Mouse (Mus musculus) cerebellum, adult 2 months (tissue): Measurements from ENCODE around the gene Pip5k1a. TPM values are rescaled to one million over a fixed set of nuclear protein-coding genes. Genes with fewer than 3 reads are reported as not detected.
A peak's percentile ranks its signal among the peaks of the same experiment; 100 is the strongest.
"Not testable (repeated sequence)": the region's sequence is repeated elsewhere in the genome, so short reads cannot be mapped to it uniquely, and the experiment has no call there.

Experiments used
- DNase-seq, 2 experiments: peaks; one replicate each; pipeline ENCODE4 v3.0.0; 2021
- H3K27ac ChIP-seq: fragments of 200-500 bp; 2 replicates; pipeline ENCODE4 v1.5.1; 2012; ENCODE audit warnings: low read length, control low read depth, inconsistent platforms; ENCODE audit not compliant: insufficient read depth
- H3K27me3 ChIP-seq: fragments of 200-500 bp; 2 replicates; pipeline ENCODE4 v1.6.1; 2012; ENCODE audit warnings: inconsistent platforms, mild to moderate bottlenecking, low read length, moderate library complexity; ENCODE audit not compliant: control insufficient read depth, insufficient read depth
- H3K4me1 ChIP-seq: fragments of 200-500 bp; 2 replicates; pipeline ENCODE4 v1.6.1; 2011; ENCODE audit warnings: low read length; ENCODE audit not compliant: control insufficient read depth, insufficient read depth
- H3K4me3 ChIP-seq: fragments of 200-500 bp; replicated peaks from 2 replicates; pipeline ENCODE3; 2011; ENCODE audit warnings: mild to moderate bottlenecking, low read depth, low read length, control low read depth; ENCODE audit not compliant: insufficient read depth
- CTCF ChIP-seq: fragments of 200-500 bp; IDR thresholded peaks from 2 replicates; pipeline ENCODE4 v1.5.1; 2011; ENCODE audit warnings: low read depth, mild to moderate bottlenecking, control low read depth, low read length, moderate library complexity, borderline replicate concordance; ENCODE audit not compliant: insufficient read depth
- POLR2A ChIP-seq: fragments of 200-500 bp; IDR thresholded peaks from 2 replicates; pipeline ENCODE4 v1.6.1; 2011; ENCODE audit warnings: low read length, control low read depth, borderline replicate concordance; ENCODE audit not compliant: insufficient read depth
- WGBS: fragments of 180-500 bp; shearing (Covaris S2); methylation state at CpG from one replicate; pipeline ENCODE4 v1.1.7; 2018; 5-methylcytosine and 5-hydroxymethylcytosine counted together
- polyA plus RNA-seq: library from polyadenylated mRNA; depleted of rRNA; stranded (reverse); fragments of >200 nt; gene quantifications from 2 replicates; pipeline ENCODE4 v1.2.3, GENCODE M21; 2012

Gene Pip5k1a
- polyA plus RNA-seq, 1 experiment: 26.6 TPM

DNA sequence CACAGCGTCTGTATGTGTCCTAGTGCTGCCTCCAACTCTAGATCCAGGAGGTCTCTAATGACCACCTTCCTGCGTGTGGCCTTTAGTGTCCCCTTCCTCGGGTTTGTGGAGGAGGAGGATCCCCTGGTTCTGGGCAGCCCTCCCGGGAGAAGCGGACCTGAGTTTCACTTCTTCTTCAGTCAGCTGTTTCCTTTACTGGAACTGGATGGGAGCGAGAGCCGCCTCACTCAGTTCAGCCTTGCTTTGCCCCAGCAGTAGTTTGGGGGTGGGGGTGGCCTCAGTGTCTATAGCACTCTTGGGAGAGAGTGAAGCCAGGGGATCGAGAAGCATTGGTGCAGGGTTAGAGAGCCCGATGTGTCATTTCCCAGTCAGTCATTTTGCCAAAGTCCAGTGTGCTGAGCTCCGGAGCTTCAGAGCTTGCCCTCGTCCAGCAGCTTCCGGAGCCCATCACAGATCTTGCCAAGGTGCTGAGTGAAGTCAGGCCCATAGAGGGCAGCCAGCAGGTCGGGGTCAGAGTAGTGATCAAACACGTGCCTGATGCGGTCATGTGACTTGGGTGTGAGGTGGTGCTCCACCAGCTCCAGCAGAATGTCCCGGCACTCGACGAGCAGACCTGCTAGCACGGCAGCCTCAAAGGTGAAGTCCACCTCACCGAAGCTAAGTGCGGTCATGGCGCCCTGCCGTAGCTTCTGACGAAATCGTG, 33.0 kb upstream of the Pip5k1a start:
- TF ChIP-seq POLR2A (no peak), CTCF (no peak)
- WGBS: 73% methylated on average over 25 of the region's 25 CpGs
- no peak for DNase-seq
- Histone ChIP-seq H3K4me3 (no peak overlapping the region), H3K27ac (no peak overlapping the region), H3K4me1 (peaks cover 2% of the 10 kb centered on the region; the same call in 1 of the 2 replicates), H3K27me3 (no peaks in the 10 kb centered on the region)

DNA sequence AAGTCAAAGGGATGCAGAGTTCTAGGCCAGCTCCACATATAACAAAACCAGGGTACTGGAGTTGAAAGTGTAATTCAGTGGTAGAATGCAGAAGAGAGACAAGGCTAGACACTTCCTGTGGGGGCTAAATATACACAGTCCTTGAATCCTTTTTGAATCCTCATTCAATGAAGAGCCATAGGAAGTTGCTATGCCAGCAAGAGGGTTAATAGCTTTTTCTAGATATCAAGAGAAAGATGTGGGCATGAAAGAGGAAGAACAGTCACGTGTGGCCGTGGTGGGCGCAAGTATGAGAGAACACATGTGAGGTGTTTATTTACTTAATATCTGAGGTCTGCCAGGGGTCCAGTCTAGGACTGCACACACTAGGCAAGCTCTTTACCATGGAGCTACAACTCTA, 29.6 kb upstream of the Pip5k1a start:
- WGBS: 93% methylated on average over 3 of the region's 3 CpGs
- no peak for TF ChIP-seq CTCF
- no peak for TF ChIP-seq POLR2A
- DNase-seq: no peak

DNA sequence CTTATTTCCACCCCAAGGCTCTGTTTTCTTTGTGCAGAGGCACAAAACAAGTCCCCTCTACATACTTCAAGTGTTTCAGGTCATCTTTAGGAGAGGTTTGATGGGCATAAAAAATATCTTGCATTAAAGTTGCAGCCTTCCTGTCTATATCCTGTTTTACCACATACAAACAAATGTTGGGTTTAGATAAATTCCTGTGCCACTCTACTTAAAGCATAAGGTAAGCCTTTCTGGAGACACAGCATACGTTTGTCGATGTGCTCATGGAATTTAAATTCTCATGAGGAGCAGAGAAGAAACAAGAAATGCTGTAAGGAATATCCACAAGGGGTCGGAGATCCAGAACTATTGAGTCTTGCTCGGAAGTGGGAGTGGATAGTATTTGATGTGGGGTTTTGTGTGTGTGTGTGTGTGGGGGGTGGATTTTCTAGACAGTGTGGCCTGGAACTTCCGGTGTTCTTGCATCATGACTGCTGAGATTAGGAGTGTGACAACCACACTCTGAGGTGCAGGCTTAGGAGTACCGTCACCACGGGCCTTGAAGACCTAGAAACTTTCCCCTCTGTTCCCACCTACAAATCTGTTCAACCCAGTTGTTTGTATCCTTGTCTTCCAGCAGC, 28.8 kb upstream of the Pip5k1a start:
- Histone ChIP-seq H3K27me3 (no peaks in the 10 kb centered on the region), H3K4me3 (peak overlapping the region; percentile 13), H3K27ac (no peak overlapping the region), H3K4me1 (peaks cover 2% of the 10 kb centered on the region; the same call in 1 of the 2 replicates)
- DNase-seq: no peak
- TF ChIP-seq CTCF (no peak), POLR2A (no peak)
- WGBS: 75% methylated on average over 7 of the region's 7 CpGs

More for the DNA sequence above, 29.6 kb upstream of the Pip5k1a start:
- peaks cover 2% of the 10 kb centered on the region; the same call in 1 of the 2 replicates for H3K4me1 ChIP-seq
- no peaks in the 10 kb centered on the region for H3K27me3 ChIP-seq
- no peak overlapping the region for H3K4me3 ChIP-seq
- H3K27ac ChIP-seq: no peak overlapping the region

DNA sequence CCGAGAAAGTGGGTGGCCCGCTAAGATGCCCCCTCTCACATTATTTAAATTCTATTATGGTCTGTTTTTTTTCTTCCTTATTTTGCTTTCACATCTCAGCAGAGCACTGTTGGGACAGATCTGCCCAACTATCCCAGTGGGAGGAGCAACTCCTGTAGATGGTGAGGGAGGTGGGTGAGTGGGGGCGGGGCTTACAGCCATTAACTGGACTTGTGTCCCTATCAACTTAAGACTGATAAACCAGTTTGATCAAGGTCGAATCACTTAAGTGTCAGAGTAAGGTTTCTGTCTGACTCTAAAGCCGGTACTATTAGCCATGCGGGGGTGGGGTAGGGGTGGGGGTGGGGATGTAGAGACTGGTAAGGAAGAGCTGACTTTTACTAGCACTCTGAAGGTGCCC, 28.3 kb upstream of the Pip5k1a start:
- Histone ChIP-seq H3K27me3 (no peaks in the 10 kb centered on the region), H3K4me1 (peaks cover 3% of the 10 kb centered on the region; the same call in 1 of the 2 replicates), H3K27ac (no peak overlapping the region), H3K4me3 (peak overlapping the region; percentile 46)
- TF ChIP-seq POLR2A: no peak
- WGBS: 18% methylated on average over 6 of the region's 6 CpGs
- peak; percentile 39 to 49 for DNase-seq

- DNase-seq, H3K27me3 ChIP-seq, H3K4me3 ChIP-seq, H3K27ac ChIP-seq: not testable (repeated sequence)
- WGBS: no CpG with 5 or more reads among the region's 12 CpGs
- peaks cover 11% of the 10 kb centered on the region for H3K4me1 ChIP-seq
Measured at GRCm38 (mm10) chr3:95134133-95134532, 27.4 kb upstream of the Pip5k1a start.

- H3K4me1 ChIP-seq: peaks cover 16% of the 10 kb centered on the region
- no peaks in the 10 kb centered on the region for H3K27me3 ChIP-seq
- WGBS: under 1% methylated on average over 20 of the region's 20 CpGs
- peak within 1 kb of the TSS; percentile 12; the same call in 1 of the 2 replicates for H3K27ac ChIP-seq
- TF ChIP-seq POLR2A (peak; percentile 48; the same call in 1 of the 2 replicates), CTCF (0 out of 2 replicates have a peak, but pooled peaks have one; percentile 5)
- peak within 1 kb of the TSS; percentile 76 for H3K4me3 ChIP-seq
- DNase-seq: peak; percentile 91 to 96
Measured at GRCm38 (mm10) chr3:95133680-95134101, 27.0 kb upstream of the Pip5k1a start, which contains the start of the genes Scnm1 and Lysmd1. TSS of gene Scnm1 (minus strand) at chr3:95134011. TSS of gene Lysmd1 (plus strand) at chr3:95134088.

- WGBS: 54% methylated on average over 11 of the region's 11 CpGs
- peak overlapping the region; percentile 12; the same call in 1 of the 2 replicates for H3K27ac ChIP-seq
Measured at GRCm38 (mm10) chr3:95133176-95133575, 26.4 kb upstream of the Pip5k1a start.

GRCm38 (mm10) chr3:95132389-95132788, 25.7 kb upstream of the Pip5k1a start:
- WGBS: 82% methylated on average over 2 of the region's 2 CpGs
- H3K4me3 ChIP-seq: not testable (repeated sequence)

More at GRCm38 (mm10) chr3:95133176-95133575, 26.4 kb upstream of the Pip5k1a start:
- no peaks in the 10 kb centered on the region for H3K27me3 ChIP-seq
- TF ChIP-seq POLR2A: no peak
- TF ChIP-seq CTCF: no peak
- DNase-seq: peak in 1 of 2 experiments; percentile 20
- H3K4me3 ChIP-seq: peak overlapping the region; percentile 76
- peaks cover 21% of the 10 kb centered on the region for H3K4me1 ChIP-seq

More at GRCm38 (mm10) chr3:95132389-95132788, 25.7 kb upstream of the Pip5k1a start:
- not testable (repeated sequence) for H3K27ac ChIP-seq, H3K27me3 ChIP-seq, DNase-seq
- peaks cover 23% of the 10 kb centered on the region for H3K4me1 ChIP-seq
